Mouse (Mus musculus) kidney, adult 2 months (tissue): ENCODE data around the gene 4930558K02Rik. TPM values are rescaled to one million over a fixed set of nuclear protein-coding genes. Genes with fewer than 3 reads are reported as not detected.

Source experiments
- DNase-seq: peaks from one replicate; pipeline ENCODE4 v3.0.0; 2021
- H3K27ac ChIP-seq: fragments of 200-500 bp; 2 replicates; pipeline ENCODE4 v1.5.1; 2012; ENCODE audit warnings: low read depth, low read length, control low read depth, inconsistent platforms; ENCODE audit not compliant: insufficient read depth
- H3K27me3 ChIP-seq: fragments of 200-500 bp; replicated peaks from 2 replicates; pipeline ENCODE4 v1.6.1; 2012; ENCODE audit warnings: mild to moderate bottlenecking, moderate library complexity, low read length, inconsistent platforms; ENCODE audit not compliant: control insufficient read depth, insufficient read depth
- H3K36me3 ChIP-seq: fragments of 200-500 bp; 2 replicates; pipeline ENCODE4 v1.6.1; 2012; ENCODE audit warnings: mild to moderate bottlenecking, moderate library complexity, low read length, inconsistent platforms; ENCODE audit not compliant: control insufficient read depth, insufficient read depth
- H3K4me1 ChIP-seq: fragments of 200-500 bp; 2 replicates; pipeline ENCODE4 v1.6.1; 2011; ENCODE audit warnings: low read length; ENCODE audit not compliant: control insufficient read depth, insufficient read depth
- H3K4me3 ChIP-seq: fragments of 200-500 bp; 2 replicates; pipeline ENCODE4 v1.5.1; 2011; ENCODE audit warnings: mild to moderate bottlenecking, low read depth, low read length, control low read depth; ENCODE audit not compliant: insufficient read depth
- CTCF ChIP-seq: fragments of 200-500 bp; conservative IDR thresholded peaks from 2 replicates; pipeline ENCODE4 v1.5.1; 2011; ENCODE audit warnings: low read depth, mild to moderate bottlenecking, control low read depth, low read length, moderate library complexity, mixed read lengths; ENCODE audit not compliant: insufficient read depth, insufficient read length
- POLR2A ChIP-seq: fragments of 200-500 bp; IDR thresholded peaks from one replicate; pipeline ENCODE4 v1.6.1; 2011; ENCODE audit warnings: low read depth, low read length, control low read depth
- WGBS: fragments of 180-500 bp; shearing (Covaris S2); methylation state at CpG from one replicate; pipeline ENCODE4 v1.1.7; 2018; 5-methylcytosine and 5-hydroxymethylcytosine counted together
- polyA plus RNA-seq: library from polyadenylated mRNA; depleted of rRNA; stranded (reverse); fragments of >200 nt; gene quantifications from 2 replicates; pipeline ENCODE4 v1.2.3, GENCODE M21; 2012; rRNA removed

The 4930558K02Rik gene
- polyA plus RNA-seq, result not detected in 2 replicates

GRCm38 (mm10) chr1:161979536-161979935 lies at the start of gene 4930558K02Rik:
Gene 4930558K02Rik (minus strand): TSS chr1:161979636.
- no peak within 1 kb of the TSS for H3K27ac ChIP-seq
- H3K36me3 ChIP-seq, result no peaks in the 10 kb centered on the region
- WGBS, result 69% methylated on average over 1 of the region's 1 CpGs
- H3K27me3 ChIP-seq, result no peaks in the 10 kb centered on the region
- DNase-seq, result no peak
- H3K4me3 ChIP-seq, result no peak within 1 kb of the TSS
- no peak for TF ChIP-seq CTCF
- TF ChIP-seq POLR2A, result no peak
- H3K4me1 ChIP-seq, result peaks cover 9% of the 10 kb centered on the region; the same call in 1 of the 2 replicates

GRCm38 (mm10) chr1:162023681-162024270 lies 44.3 kb upstream of the 4930558K02Rik start:
- H3K4me1 ChIP-seq, result no peaks in the 10 kb centered on the region
- no peaks in the 10 kb centered on the region for H3K36me3 ChIP-seq
- WGBS, result 75% methylated on average over 8 of the region's 8 CpGs
- no peaks in the 10 kb centered on the region for H3K27me3 ChIP-seq
- no peak for TF ChIP-seq POLR2A
- TF ChIP-seq CTCF, result no peak
- no peak for DNase-seq
- H3K4me3 ChIP-seq, result no peak overlapping the region
- no peak overlapping the region for H3K27ac ChIP-seq

GRCm38 (mm10) chr1:162020766-162021165 lies 41.3 kb upstream of the 4930558K02Rik start:
- peaks cover under 1% of the 10 kb centered on the region; the same call in 1 of the 2 replicates for H3K4me1 ChIP-seq
- 83% methylated on average over 4 of the region's 4 CpGs for WGBS
- no peak overlapping the region for H3K4me3 ChIP-seq
- H3K27me3 ChIP-seq, result no peaks in the 10 kb centered on the region
- no peak for DNase-seq
- no peak for TF ChIP-seq CTCF
- TF ChIP-seq POLR2A, result no peak
- H3K27ac ChIP-seq, result no peak overlapping the region
- H3K36me3 ChIP-seq, result no peaks in the 10 kb centered on the region

GRCm38 (mm10) chr1:162020303-162020731 lies 40.9 kb upstream of the 4930558K02Rik start:
- peaks cover 3% of the 10 kb centered on the region; the same call in 1 of the 2 replicates for H3K4me1 ChIP-seq
- no peaks in the 10 kb centered on the region for H3K36me3 ChIP-seq
- WGBS, result 80% methylated on average over 7 of the region's 7 CpGs
- TF ChIP-seq CTCF (no peak), POLR2A (no peak)
- DNase-seq, result no peak
- no peak overlapping the region for H3K27ac ChIP-seq
- no peak overlapping the region for H3K4me3 ChIP-seq
- H3K27me3 ChIP-seq, result no peaks in the 10 kb centered on the region

GRCm38 (mm10) chr1:162018601-162018977 lies 39.2 kb upstream of the 4930558K02Rik start:
- Histone ChIP-seq H3K27ac (no peak overlapping the region), H3K4me3 (no peak overlapping the region), H3K27me3 (no peaks in the 10 kb centered on the region), H3K36me3 (no peaks in the 10 kb centered on the region), H3K4me1 (peaks cover 3% of the 10 kb centered on the region; the same call in 1 of the 2 replicates)
- WGBS, result 73% methylated on average over 6 of the region's 6 CpGs
- TF ChIP-seq CTCF (no peak), POLR2A (no peak)
- DNase-seq, result no peak

GRCm38 (mm10) chr1:162017975-162018600 lies 38.7 kb upstream of the 4930558K02Rik start:
- DNase-seq, result no peak
- Histone ChIP-seq H3K4me1 (peaks cover 3% of the 10 kb centered on the region; the same call in 1 of the 2 replicates), H3K36me3 (no peaks in the 10 kb centered on the region), H3K4me3 (no peak overlapping the region), H3K27ac (no peak overlapping the region), H3K27me3 (no peaks in the 10 kb centered on the region)
- no peak for TF ChIP-seq POLR2A
- no peak for TF ChIP-seq CTCF
- 39% methylated on average over 13 of the region's 13 CpGs for WGBS

- no peak overlapping the region for H3K27ac ChIP-seq
Observed at GRCm38 (mm10) chr1:162016982-162017381, 37.5 kb upstream of the 4930558K02Rik start.

More at GRCm38 (mm10) chr1:162016982-162017381, 37.5 kb upstream of the 4930558K02Rik start:
- no peak for DNase-seq
- Histone ChIP-seq H3K27me3 (no peaks in the 10 kb centered on the region), H3K4me3 (no peak overlapping the region), H3K4me1 (peaks cover 3% of the 10 kb centered on the region; the same call in 1 of the 2 replicates), H3K36me3 (no peaks in the 10 kb centered on the region)
- TF ChIP-seq POLR2A, result no peak
- no peak for TF ChIP-seq CTCF
- WGBS, result 59% methylated on average over 7 of the region's 7 CpGs
